Mouse (Mus musculus) spleen, adult 12 weeks (tissue): ENCODE results near the gene Fbxl13.

Source experiments
- DNase-seq: peaks from one replicate; pipeline ENCODE4 v3.0.0; 2022; ENCODE audit warnings: low spot score

Gene Fbxl13

GRCm38 (mm10) chr5:21574386-21575209, 70.8 kb downstream of the Fbxl13 start:
- DNase-seq = no peak

GRCm38 (mm10) chr5:21572764-21573416, 72.5 kb downstream of the Fbxl13 start:
- no peak for DNase-seq

GRCm38 (mm10) chr5:21567784-21568183, 77.7 kb downstream of the Fbxl13 start:
- DNase-seq = no peak

GRCm38 (mm10) chr5:21565392-21566065, 79.9 kb downstream of the Fbxl13 start:
- no peak for DNase-seq

GRCm38 (mm10) chr5:21563936-21564335, 81.5 kb downstream of the Fbxl13 start:
- DNase-seq = no peak

GRCm38 (mm10) chr5:21556502-21556901, 88.9 kb downstream of the Fbxl13 start:
- no peak for DNase-seq

- DNase-seq = no peak
These were observed 90.7 kb downstream of the Fbxl13 start for GRCm38 (mm10) chr5:21554732-21555131.

- no peak for DNase-seq
These were observed 91.7 kb downstream of the Fbxl13 start for GRCm38 (mm10) chr5:21553685-21554084.

- DNase-seq = no peak
These were observed 98.4 kb downstream of the Fbxl13 start for GRCm38 (mm10) chr5:21547005-21547404.

- no peak for DNase-seq
These were observed 99.6 kb downstream of the Fbxl13 start for GRCm38 (mm10) chr5:21545786-21546185.

- DNase-seq = no peak
These were observed 100.2 kb downstream of the Fbxl13 start for GRCm38 (mm10) chr5:21545227-21545626.

- no peak for DNase-seq
These were observed 100.6 kb downstream of the Fbxl13 start for GRCm38 (mm10) chr5:21544821-21545220.

- no peak for DNase-seq
These were observed 101.8 kb downstream of the Fbxl13 start, which contains the start of gene Lrrc17 for GRCm38 (mm10) chr5:21543409-21544201. Gene Lrrc17 (plus strand): TSS chr5:21543559.

GRCm38 (mm10) chr5:21542226-21542625, 103.2 kb downstream of the Fbxl13 start:
- no peak for DNase-seq

GRCm38 (mm10) chr5:21532921-21533320, 112.5 kb downstream of the Fbxl13 start:
- DNase-seq = no peak

- no peak for DNase-seq
These were observed 113.3 kb downstream of the Fbxl13 start for GRCm38 (mm10) chr5:21532126-21532525.

GRCm38 (mm10) chr5:21529110-21529720, 116.2 kb downstream of the Fbxl13 start:
- no peak for DNase-seq

GRCm38 (mm10) chr5:21528068-21528842, 117.2 kb downstream of the Fbxl13 start:
- no peak for DNase-seq

GRCm38 (mm10) chr5:21527488-21527911, 117.9 kb downstream of the Fbxl13 start:
- no peak for DNase-seq

- DNase-seq = no peak
These were observed 118.5 kb downstream of the Fbxl13 start for GRCm38 (mm10) chr5:21526835-21527485.
